Mouse (Mus musculus) adrenal gland, adult 8-10 months (tissue): ENCODE results near the gene Gm45521. TPM values are rescaled to one million over a fixed set of nuclear protein-coding genes. Genes with fewer than 3 reads are reported as not detected.
"Not testable (repeated sequence)": the region's sequence is repeated elsewhere in the genome, so short reads cannot be mapped to it uniquely, and the experiment has no call there.

Experiments used
- DNase-seq: peaks from one replicate; pipeline ENCODE4 v3.0.0; 2022
- total RNA-seq, 4 experiments: library from RNA; stranded (reverse); gene quantifications; 2 replicates each; pipeline ENCODE4 v1.2.4; 2022

Gene Gm45521
- total RNA-seq, 4 experiments from 2014 or later = not detected

DNA sequence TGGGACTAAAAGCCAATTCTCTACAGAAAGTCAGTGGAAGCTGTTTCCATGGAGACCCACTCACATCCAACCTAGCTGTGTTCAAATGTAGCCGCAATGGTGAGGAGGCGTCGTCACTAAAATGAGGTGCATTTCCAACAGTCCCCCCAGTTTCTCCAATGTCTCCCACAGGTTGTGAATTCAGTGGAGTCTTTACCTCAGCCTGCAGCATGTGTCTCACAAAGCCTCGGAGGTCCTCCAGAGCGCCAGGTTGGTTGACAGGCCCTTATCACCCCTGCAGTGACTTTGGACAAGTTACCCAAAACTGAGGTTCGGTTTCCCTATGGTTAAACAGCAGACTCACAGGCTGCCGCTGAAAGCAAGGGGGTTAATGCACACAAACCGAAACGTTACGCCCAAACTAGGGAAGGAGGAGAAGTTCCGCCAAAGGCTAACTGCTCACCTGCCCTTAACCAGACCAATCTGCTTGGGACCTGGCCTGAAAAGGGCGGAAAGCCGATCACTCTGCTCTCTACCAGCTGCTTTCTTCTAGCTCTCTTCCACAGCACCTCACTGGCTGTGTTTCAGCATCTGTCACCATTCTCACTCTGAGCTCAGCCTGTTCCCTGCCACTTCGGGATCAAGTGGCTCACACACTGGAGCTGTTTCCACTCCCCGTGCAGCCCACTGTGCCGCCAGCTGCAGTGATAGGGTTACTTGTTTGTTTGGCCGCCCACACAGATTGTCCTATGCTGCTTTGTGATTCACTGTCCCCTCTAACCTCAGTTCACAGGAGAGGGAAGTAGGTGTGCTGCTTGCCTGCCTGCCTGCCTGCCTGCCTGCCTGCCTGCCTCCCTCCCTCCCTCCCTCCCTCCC lies 44.0 kb downstream of the Gm45521 start:
- DNase-seq = no peak

DNA sequence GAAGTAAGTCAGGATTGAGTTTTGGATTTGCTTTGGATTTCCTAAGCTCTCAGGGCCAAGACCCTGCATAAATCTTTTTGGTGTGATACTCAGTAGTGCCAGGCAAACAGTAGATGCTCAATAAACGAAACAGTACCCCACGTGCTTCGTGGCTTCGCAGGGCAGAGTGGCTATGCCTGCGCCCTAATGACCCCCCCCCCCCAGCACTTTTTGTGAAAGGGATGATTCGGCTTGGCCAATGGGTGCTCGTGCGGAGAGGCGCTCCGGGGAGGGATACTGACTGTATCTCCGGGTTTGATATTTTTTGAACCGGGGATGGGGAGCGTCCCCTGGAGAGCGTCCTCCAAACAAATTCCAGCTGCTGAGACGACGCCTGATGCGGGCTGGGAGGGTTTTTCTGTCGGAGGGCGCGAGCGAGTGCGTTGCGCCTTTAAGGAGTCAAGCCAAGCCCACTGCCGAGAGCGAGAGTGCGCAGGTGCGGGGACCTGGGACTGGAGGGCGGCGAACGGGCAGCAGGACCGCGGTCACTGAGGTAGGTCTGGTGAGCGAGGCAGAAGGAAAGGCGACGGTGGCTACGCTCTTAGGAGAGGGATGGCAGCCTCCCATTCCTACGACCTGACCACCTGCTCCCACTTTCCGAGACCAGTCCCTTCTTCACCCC lies 45.5 kb downstream of the Gm45521 start, which contains the start of gene Abhd6:
Abhd6 (plus strand) TSS at position 471 of the 661 bp plus-strand sequence.
- peak; percentile 83 for DNase-seq

DNA sequence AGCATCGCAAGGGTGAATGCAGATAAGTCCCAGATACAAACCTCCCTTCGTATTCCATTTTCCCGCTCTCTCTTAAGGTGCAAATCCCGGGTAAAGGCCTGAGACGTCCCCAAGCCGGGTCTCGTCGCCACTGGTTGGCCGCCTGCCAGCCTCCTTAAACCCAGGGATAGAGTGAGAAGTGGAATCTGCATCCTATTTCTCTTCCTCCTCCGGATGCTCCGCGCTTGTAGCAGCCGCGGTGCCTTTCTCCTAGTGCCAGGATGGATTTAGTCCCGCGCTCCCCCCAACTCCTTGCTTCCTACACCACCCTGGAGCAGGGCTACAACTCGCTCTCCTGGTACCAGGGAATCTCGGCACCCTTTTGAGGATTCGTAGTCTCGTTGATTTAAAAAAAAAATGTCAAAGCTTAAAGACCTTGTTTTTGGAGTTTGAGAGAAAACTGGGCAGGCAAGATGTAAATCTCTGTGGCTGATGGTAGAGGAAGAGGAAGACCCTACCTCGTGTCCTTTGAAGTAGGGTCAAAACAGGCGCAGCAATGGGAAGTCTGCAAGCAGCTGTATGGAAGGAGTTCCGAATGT lies 46.1 kb downstream of the Gm45521 start:
- DNase-seq = peak; percentile 43

- peak; percentile 41 for DNase-seq
These were observed 46.9 kb downstream of the Gm45521 start for GRCm38 (mm10) chr14:8003727-8004670.

GRCm38 (mm10) chr14:8006061-8006460 lies 49.0 kb downstream of the Gm45521 start:
- not testable (repeated sequence) for DNase-seq

DNA sequence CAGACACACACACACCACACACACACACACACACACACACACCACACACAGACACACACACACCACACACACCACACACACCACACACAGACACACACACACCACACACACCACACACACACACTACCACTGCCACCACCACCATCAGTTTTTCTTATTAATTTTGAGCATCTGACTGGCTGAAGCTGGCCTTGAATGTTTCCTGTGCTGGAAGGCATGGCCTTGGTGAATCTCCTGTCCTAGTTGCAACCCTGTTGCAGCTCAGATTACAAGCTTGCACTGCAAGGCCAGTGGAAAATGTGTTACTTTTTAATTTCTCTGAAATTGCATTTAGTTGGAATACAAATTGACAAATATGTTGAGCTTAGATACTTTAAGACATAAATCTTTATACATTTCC lies 50.0 kb downstream of the Gm45521 start:
- peak; percentile 75 for DNase-seq

DNA sequence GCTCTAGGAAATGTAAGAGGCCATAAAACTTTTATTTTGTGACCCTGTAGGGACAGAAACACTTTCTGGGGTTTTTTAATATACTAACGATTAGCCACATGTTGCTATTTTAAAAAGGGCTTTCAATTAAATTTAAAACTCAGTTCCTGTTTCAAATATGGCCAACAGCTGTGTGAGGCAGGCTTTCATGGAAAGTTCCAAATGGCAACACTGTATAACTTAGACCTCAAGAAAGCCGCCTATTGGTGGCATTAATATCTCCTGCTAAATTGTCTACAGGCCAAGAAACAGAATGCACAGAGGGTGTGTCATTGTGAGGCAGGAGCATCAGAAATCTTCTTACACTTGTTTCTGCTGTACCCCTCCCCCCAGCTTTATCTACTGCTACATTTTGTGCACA lies 50.4 kb downstream of the Gm45521 start:
- no peak for DNase-seq

GRCm38 (mm10) chr14:8007923-8008322 lies 50.8 kb downstream of the Gm45521 start:
- DNase-seq = no peak

Other genes with a start within 250 kb of the Gm45521 start
- not detected for gene Gm26661, start 165.7 kb upstream of the Gm45521 start, total RNA-seq
- 10 to 100 TPM; 54.5 to 77.3 (median 65.8) TPM for gene Flnb, start 139.3 kb upstream of the Gm45521 start, total RNA-seq
- under 1 TPM; 0.37 to 0.78 (median 0.55) TPM for gene Dnase1l3, start 37.3 kb downstream of the Gm45521 start, total RNA-seq
- 100 to 1,000 TPM in 2 of 4 experiments, 10 to 100 TPM in 2; 87.1 to 147 (median 102) TPM for gene Abhd6, start 45.6 kb downstream of the Gm45521 start, total RNA-seq
- 10 to 100 TPM; 35.2 to 44.8 (median 41.3) TPM for gene Rpp14, start 123.1 kb downstream of the Gm45521 start, total RNA-seq
- 10 to 100 TPM; 62.3 to 72.3 (median 68.1) TPM for gene Pxk, start 140.9 kb downstream of the Gm45521 start, total RNA-seq
- gene Pdhb, start 215.7 kb downstream of the Gm45521 start, total RNA-seq = 100 to 1,000 TPM; 184 to 265 (median 230) TPM